Mouse (Mus musculus) hindlimb bud, embryonic 11.5 days (tissue): ENCODE measurements around the gene Rrnad1.

Experiments used
- DNase-seq: peaks from one replicate; pipeline ENCODE4 v3.0.0-alpha.2; 2012; ENCODE audit warnings: low read depth, low spot score; ENCODE audit errors: extremely low spot score

Rrnad1 gene

DNA sequence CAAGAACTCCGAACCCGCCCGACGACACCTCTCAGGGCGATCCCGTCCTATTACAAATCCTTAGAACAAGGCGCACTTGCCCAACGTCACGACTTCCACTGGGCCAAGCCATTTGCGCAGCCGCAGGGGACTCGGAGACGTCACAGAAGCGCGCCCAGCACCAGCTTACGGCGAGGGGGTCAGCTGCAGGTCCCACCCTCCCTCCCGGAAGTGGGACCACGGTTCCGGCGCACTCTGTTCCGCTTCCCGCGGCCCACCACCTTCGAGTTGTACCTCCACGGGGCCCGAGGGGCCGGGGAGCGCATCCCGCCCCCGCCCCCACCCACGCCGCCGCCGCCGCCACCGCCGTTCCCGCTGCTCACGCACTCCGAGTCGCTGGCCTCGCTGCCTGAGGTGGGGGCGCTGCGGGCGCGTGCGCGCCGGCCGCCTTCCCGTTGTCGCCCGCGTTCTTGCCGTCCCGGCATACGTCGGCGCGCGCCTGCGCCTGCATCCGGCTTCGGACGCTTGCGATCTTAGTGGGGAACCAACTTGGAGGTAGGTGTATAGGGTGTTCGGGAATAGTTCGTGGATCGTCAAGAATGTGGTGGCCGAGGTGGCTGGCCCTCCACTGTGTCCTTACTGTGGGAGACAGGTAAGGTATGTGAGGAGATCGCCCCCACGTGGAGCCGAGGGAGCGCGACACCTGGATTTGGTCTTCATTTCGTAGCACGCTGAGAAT lies at the start of gene Rrnad1, which contains the start of gene Isg20l2:
Rrnad1 (minus strand) TSS at position 640 of the 718 bp plus-strand sequence.
Isg20l2 (plus strand) TSS at position 237 of the 718 bp plus-strand sequence.
- DNase-seq, result no peak

DNA sequence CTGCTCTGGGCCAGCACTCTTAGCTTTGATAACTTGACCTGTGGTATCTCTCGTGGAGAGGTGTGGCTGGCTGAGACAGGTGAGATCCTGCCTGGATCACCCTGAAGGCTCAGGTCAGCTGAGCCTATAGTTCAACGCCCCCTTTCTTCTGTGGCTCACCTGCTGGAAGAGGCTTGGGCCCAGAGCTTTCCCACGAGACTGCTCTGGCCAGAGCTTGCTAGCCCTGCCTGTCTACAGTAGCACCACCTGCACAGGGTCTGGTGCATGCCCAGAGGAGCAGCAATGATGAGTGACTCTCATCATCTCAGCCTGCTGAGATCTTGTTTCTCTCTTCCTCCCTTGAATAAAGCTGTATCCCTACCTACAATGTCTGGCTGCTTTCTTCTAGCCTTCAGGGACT lies 49.6 kb upstream of the Rrnad1 start:
- no peak for DNase-seq

- DNase-seq, result no peak
Observed at GRCm38 (mm10) chr3:87979493-87979892, 49.0 kb upstream of the Rrnad1 start.

DNA sequence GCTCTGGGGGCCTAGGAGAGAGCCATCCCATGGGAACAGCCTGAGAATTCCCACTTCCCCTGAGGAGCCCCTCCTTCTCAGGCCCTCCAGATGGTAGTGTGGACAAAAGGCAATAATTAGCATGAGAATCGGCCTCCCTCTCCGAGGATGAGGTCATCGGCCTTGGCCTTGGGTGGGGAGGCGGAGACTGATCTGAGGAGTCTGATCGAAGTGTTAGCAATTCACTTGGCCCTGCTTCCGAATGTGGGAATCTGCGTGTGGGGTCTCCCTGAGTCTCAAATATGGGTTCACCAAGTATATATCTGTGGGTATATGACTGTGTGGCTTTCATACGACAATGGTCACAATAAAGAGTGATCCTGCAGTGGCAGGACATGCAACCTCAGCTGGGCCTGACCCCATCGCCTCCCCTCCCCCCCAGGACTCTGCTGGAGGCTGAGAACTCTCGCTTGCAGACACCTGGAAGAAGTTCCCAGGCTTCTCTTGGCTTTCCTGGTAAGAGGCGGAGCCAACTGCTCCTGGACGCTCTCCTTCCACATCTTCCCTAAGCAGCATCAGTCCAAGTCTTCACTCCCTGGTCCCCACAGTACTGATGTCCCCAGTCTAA lies 44.0 kb upstream of the Rrnad1 start:
- DNase-seq, result no peak

DNA sequence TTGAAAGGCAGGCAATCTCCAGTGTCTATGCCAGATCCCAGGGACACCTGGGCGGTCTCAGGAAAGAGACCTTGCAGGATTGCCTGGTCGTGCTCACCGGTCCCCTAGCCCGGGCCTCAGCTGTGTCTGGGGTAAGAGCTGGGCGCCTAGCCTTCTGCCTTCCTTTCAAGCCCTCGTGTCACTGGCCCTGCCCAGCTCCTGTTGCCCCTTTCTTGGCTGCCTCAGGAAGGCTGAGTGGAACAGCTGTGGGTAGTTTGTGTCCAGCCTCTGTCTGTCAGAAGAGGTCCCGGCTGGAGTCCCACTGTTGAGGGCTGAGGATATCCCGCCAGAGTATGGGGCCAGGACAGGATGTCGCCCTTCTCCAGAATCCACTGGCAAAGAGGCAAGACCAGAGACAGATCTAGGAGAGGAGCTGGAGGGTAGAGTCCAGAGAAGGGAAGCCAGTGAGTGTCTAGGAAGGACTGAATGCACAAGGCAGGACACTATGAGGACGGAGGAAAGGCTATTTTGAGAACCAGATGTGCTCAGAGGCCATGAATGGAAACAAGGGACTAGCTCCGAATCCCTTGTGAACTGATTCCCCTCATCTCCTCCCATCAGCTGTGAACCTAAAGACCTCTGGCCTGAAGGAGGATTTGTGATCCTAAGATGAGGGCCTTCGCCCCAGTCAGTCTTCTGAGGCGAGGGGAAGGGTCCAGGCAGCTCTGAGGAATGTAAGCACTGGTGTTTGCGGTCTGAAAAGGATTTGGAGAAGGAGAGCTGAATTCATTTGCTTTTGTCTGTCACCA lies 43.3 kb upstream of the Rrnad1 start:
- no peak for DNase-seq

DNA sequence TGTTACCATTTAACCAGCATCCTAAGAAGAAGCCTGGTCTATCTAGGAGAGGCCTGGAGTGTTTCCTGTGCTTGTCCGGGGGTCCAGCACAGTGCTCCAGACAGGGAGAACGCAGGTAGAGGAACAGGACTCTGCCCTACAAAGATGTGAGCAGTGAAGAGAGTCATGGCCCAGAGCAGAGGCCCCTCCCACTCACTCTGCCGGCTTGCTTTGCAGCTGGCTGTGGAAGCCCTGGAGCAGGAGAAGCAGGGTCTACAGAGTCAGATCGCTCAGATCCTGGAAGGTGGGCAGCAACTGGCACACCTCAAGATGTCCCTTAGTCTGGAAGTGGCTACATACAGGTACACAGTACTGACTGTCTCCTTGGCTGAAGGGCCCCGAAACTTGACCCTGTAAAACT lies 42.3 kb upstream of the Rrnad1 start:
- no peak for DNase-seq

DNA sequence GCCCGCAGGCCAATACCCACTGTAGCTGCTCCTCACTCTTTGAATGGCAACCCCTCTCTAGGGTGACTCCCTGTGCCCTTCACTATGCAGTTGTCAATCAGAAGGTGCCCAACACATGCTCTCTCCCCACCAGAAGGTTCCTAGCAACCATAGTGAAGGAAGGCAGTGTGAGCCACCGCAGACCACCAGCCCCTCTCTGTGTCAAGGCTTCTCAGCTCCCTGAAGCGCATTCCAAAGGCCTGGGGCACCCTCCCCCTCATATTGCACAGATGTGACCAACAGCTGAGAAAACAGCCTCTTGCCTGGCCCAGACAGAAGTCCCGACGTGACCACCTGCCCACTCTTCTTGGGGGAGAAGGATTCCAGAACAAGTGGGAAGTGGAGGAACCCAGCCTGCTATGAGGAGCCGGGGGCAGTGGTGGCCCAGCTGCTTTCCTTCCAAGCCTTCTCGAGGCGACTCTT lies 41.7 kb upstream of the Rrnad1 start:
- DNase-seq, result no peak

DNA sequence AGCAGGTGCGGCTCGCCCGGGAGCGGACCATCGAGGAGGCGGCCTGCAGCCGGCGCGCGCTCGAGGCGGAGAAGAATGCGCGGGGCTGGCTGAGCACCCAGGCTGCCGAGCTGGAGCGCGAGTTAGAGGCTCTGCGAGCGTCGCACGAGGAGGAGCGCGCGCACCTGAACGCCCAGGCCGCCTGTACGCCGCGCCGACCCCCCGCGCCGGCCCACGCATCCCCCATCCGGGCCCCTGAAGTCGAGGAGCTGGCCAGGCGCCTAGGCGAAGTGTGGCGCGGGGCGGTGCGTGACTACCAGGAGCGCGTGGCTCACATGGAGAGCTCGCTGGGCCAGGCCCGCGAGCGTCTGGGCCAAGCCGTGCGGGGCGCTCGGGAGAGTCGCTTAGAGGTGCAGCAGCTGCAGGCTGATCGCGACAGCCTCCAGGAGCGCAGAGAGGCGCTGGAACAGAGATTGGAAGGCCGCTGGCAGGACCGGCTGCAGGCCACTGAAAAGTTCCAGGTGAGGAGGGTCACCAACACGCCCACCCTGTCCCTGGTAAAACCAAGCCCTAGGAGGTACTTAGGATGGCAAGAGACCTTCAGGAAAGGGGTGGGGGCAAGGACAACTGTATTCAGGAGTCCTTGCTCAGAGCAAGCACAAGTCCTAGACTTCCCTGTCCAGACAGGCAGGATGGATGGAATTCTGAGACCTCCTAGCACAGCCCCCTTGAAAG lies 41.1 kb upstream of the Rrnad1 start:
- DNase-seq, result no peak

DNA sequence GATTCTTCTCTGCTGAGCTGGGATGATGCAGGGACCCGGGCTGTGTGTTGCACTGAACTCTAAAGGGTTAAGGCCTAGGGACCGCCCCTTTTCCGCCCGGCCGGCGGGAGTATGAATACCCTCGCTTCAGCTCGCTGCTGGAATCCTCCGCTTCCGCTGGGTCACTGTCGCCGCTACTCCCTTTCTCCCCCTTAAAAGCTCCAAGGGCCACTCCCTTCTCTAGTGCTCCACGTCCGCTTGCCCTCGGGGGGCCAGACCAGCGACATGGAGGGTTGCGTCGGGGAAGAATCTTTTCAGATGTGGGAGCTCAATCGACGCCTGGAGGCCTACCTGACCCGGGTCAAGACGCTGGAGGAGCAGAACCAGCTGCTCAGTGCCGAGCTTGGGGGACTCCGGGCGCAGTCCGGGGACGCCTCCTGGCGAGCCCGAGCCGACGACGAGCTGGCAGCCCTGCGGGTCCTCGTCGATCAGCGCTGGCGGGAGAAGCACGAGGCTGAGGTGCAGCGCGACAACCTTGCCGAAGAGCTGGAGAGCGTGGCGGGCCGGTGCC lies 40.5 kb upstream of the Rrnad1 start, which contains the start of gene Nes:
Nes (plus strand) TSS at position 140 of the 550 bp plus-strand sequence.
- no peak for DNase-seq

DNA sequence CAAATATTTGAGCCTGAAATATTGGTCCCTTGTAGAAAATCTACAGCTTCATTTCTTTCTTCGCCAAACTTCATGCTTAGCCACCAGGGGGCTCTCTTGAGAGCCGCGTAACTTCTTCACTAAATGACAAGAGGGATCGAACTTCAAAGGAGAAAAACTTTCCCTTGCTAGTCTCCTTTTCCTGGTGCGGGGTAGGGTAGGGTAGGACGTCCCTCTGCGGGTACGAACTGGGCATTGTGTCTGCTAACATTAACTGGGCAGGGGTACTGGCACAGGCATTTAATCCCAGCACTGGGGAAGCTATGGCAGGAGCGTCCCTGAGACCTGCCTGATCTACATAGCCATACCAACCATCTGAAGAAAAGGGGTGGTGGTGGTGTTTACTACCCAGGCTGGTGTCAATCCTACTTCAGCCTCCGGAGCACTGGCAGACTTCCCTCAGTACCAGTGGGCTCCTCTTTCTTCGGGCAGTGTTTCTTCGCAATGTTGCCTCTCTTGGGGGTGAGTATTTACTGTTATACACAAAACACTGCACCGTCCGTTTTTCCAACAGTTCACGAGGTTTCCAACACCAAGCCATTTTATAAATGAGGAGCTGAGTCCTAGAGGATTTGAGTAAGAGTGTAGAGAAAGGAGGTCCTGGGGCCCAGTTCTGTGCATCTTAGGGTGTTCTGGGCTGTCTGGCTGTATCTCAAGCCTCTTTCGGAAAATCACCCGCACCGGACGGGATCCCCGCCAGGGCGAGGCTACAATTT lies 39.8 kb upstream of the Rrnad1 start:
- no peak for DNase-seq

GRCm38 (mm10) chr3:87960586-87961191 lies 30.2 kb upstream of the Rrnad1 start:
- no peak for DNase-seq

GRCm38 (mm10) chr3:87960191-87960585 lies 29.7 kb upstream of the Rrnad1 start:
- DNase-seq, result no peak

DNA sequence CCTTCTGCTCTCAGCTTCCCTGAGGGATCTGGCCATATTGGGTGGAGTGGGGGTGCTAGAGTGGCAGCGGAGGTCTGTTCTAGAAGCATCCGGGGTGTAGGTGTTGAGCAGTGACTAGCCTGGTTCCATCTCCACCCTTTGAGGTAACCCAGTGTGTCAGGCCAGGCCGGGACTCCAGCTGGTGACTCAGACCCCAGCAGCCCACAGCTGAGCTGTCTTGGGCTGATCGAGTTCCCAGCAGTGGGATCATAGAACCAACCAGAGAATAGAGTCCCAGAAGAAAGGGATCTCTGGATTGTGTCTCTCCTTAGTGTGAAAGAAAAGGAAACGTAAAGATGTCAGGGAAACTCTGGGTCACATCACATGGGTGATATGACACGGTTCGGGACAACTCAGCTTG lies 28.9 kb upstream of the Rrnad1 start:
- no peak for DNase-seq

DNA sequence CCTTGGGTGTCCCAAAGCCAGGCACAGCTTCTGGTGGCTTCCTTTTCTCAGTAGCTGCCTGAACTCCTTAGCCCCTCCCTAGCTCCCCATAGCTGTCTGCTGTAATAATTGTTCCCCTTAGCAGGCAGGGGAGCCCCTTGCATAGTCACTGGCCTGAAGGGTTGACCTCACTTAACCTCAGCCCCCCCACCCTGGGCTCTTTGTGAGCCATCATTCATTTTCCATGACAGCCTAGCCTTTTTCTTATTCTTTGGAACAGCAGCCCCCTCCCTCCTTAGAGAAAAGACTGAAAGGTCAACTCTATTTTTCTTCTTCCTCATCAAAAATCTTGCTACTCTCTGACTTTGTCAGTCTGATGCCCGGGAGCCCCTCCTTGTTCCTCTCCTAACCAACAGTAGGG lies 28.4 kb upstream of the Rrnad1 start:
- no peak for DNase-seq

- no peak for DNase-seq
Observed at GRCm38 (mm10) chr3:87958476-87958875, 28.0 kb upstream of the Rrnad1 start.

- no peak for DNase-seq
Observed at GRCm38 (mm10) chr3:87958056-87958455, 27.5 kb upstream of the Rrnad1 start.

GRCm38 (mm10) chr3:87952440-87952839 lies 21.9 kb upstream of the Rrnad1 start:
- DNase-seq, result no peak

DNA sequence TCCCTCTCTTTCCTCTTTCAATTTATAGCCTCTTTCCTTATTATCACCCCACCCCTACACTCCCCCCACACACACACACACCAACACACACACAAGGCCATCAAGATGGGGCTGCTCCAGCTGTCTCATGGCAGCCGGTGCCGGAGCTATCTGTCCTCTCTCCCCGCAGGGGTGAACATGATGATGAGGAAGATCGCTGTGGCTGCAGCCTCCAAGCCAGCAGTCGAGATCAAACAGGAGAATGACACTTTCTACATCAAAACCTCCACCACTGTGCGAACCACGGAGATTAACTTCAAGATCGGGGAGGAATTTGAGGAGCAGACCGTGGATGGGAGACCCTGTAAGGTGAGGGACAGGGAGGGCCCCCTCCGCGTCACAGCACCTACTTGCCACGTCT lies 21.4 kb upstream of the Rrnad1 start:
- DNase-seq, result no peak

DNA sequence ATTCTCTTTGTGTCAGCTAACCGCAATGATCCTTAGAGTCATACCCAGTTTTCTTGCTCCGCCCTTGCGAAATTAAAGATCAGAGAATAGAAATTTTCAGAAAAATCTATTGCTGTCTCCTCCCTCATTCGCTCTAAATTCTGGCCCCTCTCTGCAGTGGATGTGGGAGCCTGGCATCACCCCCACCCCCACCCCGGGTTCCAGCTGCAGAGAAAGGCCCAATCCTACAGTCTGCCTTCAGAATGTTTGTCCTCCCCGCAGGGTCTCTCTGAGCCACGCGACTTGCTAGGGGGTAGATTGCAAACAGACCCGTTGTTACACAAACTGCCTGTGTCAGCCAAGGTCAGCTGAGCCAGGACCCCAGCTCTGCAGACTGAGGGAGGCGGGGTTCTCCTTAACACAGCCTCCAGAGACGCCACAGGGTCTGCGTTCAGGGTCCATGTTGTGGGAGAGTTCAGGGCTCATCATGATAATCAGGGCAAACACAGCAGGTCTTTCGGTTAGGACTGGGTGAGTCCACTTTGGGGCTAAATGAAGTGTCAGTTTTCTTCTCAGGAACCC lies 19.5 kb upstream of the Rrnad1 start:
- no peak for DNase-seq
